Mouse (Mus musculus) 416B (cell line): Measurements from ENCODE around the gene Gga3.
A peak's percentile ranks its signal among the peaks of the same experiment; 100 is the strongest.

Source experiments
- DNase-seq: peaks from one replicate; pipeline ENCODE4 v3.0.0; 2011; ENCODE audit warnings: low read depth

Gene Gga3

GRCm38 (mm10) chr11:115630532-115631504, 27.0 kb upstream of the Gga3 start:
- DNase-seq = peak; percentile 95

- peak; percentile 93 for DNase-seq
These were observed 26.1 kb upstream of the Gga3 start for GRCm38 (mm10) chr11:115629734-115630531.

- DNase-seq = peak; percentile 78
These were observed 24.7 kb upstream of the Gga3 start for GRCm38 (mm10) chr11:115628465-115629101.

- DNase-seq = peak; percentile 100
These were observed 24.0 kb upstream of the Gga3 start, which contains the start of gene Slc25a19 for GRCm38 (mm10) chr11:115627705-115628464. Gene Slc25a19, minus strand, starts transcription at chr11:115628295.

- DNase-seq = no peak
These were observed 23.2 kb upstream of the Gga3 start for GRCm38 (mm10) chr11:115626824-115627616.

GRCm38 (mm10) chr11:115625877-115626276, 22.0 kb upstream of the Gga3 start:
- DNase-seq = no peak

GRCm38 (mm10) chr11:115623487-115624070, 19.7 kb upstream of the Gga3 start:
- no peak for DNase-seq

- no peak for DNase-seq
These were observed 16.1 kb upstream of the Gga3 start for GRCm38 (mm10) chr11:115619949-115620348.

- DNase-seq = no peak
These were observed 15.1 kb upstream of the Gga3 start for GRCm38 (mm10) chr11:115618732-115619516.

- DNase-seq = no peak
These were observed 14.2 kb upstream of the Gga3 start for GRCm38 (mm10) chr11:115618001-115618400.

GRCm38 (mm10) chr11:115616893-115617292, 13.0 kb upstream of the Gga3 start:
- no peak for DNase-seq

GRCm38 (mm10) chr11:115616371-115616770, 12.5 kb upstream of the Gga3 start:
- no peak for DNase-seq

GRCm38 (mm10) chr11:115615875-115616274, 12.0 kb upstream of the Gga3 start:
- no peak for DNase-seq

GRCm38 (mm10) chr11:115615108-115615825, 11.4 kb upstream of the Gga3 start:
- no peak for DNase-seq

- no peak for DNase-seq
These were observed 10.7 kb upstream of the Gga3 start for GRCm38 (mm10) chr11:115614346-115615107.

- peak; percentile 73 for DNase-seq
These were observed 9.5 kb upstream of the Gga3 start for GRCm38 (mm10) chr11:115613138-115613945.
